Mouse (Mus musculus) left cerebral cortex, adult 2 months (tissue): ENCODE data around the gene Tnfsf15. TPM values are rescaled to one million over a fixed set of nuclear protein-coding genes. Genes with fewer than 3 reads are reported as not detected.

Experiments
- DNase-seq, 2 experiments: peaks; one replicate each; pipeline ENCODE4 v3.0.0; 2021 to 2022; ENCODE audit warnings: low spot score in 2 of 2, mixed read lengths in 1 of 2; ENCODE audit errors: extremely low spot score in 1 of 2
- H3K27ac ChIP-seq: fragments of 200-600 bp; 2 replicates; pipeline ENCODE4 v1.8.1; 2022
- H3K4me3 ChIP-seq: fragments of 200-600 bp; 2 replicates; pipeline ENCODE4 v1.8.1; 2022
- CTCF ChIP-seq: fragments of 200-600 bp; IDR thresholded peaks from 2 replicates; pipeline ENCODE4 v1.8.1; 2022; ENCODE audit warnings: antibody characterized with exemption, mild to moderate bottlenecking, moderate library complexity
- intact Hi-C: fragments of 180-260 bp; cut with DNase I; formaldehyde crosslinking; loops from one replicate; pipeline ENCODE4 v1.15.1; 2025
- total RNA-seq, 2 experiments: library from RNA; stranded (reverse); gene quantifications; 2 replicates each; pipeline ENCODE4 v1.2.3; 2021

Tnfsf15 gene
- total RNA-seq, 2 experiments from 2014 or later, result 0.23 to 0.29 TPM

GRCm38 (mm10) chr4:63757527-63758154 lies 12.7 kb upstream of the Tnfsf15 start:
- no peak overlapping the region for H3K27ac ChIP-seq
- intact Hi-C loops, result no loop called here
- no peak for TF ChIP-seq CTCF
- H3K4me3 ChIP-seq, result no peak overlapping the region
- DNase-seq, result no peak

- Histone ChIP-seq H3K4me3 (no peak overlapping the region), H3K27ac (no peak overlapping the region)
- DNase-seq, result no peak
- TF ChIP-seq CTCF, result no peak
- intact Hi-C loops, result no loop called here
These were observed 11.2 kb upstream of the Tnfsf15 start for GRCm38 (mm10) chr4:63756072-63756471.

GRCm38 (mm10) chr4:63754467-63755020 lies 9.6 kb upstream of the Tnfsf15 start:
- Histone ChIP-seq H3K27ac (no peak overlapping the region), H3K4me3 (no peak overlapping the region)
- no peak for DNase-seq
- intact Hi-C loops, result no loop called here
- no peak for TF ChIP-seq CTCF

DNA sequence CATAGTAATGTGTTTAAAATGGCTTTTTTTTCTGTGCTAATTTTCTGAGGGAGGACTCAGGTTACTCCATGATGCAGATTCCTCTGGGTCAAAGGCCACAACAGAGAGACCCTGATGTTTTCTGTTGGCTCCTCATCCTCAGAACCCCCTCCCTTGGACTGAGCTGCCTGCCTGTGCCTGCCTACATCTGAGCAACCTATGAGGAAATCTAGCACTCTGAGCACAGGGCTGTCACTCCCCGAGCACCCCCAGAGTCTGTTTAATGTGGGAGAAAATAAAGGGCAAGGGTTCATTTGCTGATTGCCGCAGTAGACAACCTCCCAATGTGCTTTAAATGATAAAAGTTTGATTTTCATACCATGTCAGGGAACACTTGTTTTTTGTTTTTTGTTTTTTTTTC lies 8.9 kb upstream of the Tnfsf15 start:
- intact Hi-C loops, result no loop called here
- no peak for TF ChIP-seq CTCF
- DNase-seq, result no peak
- H3K4me3 ChIP-seq, result no peak overlapping the region
- no peak overlapping the region for H3K27ac ChIP-seq

DNA sequence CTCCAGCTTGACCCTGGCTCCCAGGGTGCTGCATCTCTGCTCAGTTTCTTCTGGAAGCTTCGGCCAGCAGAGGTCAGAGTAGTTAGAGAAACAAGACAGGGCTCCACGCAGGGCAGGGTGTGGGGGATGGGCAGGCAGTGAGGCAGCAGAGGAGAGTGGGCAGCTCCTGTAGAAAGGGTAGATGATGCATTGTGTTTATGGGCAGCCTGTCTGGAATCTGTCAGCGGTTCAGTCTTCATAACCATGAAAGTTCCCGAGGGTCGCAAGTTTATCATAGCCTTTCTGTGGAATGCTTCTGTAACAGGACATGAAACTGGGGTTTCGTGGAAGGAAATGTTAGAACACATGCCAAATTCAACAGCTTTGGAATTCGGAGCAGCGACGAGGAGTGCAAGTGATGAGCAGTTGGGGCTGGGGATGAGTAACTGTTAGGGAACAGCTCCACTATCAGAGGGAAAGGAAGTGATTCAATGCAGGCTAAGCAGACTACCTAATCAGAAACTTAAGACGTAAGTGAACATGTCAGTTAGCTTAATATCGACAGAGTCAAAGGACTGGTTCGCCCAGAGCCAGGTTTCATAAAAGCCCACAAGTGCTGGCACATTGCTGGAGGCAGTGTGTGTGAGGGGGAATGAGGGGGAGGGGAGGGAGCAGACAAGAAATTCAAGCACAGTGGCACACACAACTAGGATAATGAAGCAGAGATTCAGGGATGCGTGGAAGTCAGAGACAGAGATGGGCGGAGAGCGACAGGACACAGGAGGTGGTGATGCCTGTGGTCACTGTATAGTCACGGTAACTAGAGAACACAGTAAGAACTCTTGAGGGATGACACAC lies 8.0 kb upstream of the Tnfsf15 start:
- Histone ChIP-seq H3K27ac (no peak overlapping the region), H3K4me3 (no peak overlapping the region)
- DNase-seq, result peak; percentile 17 to 29
- intact Hi-C loops, result no loop called here
- peak; percentile 7; the same call in 1 of the 2 replicates for TF ChIP-seq CTCF

GRCm38 (mm10) chr4:63748061-63748730 lies 3.3 kb upstream of the Tnfsf15 start:
- intact Hi-C loops, result no loop called here
- DNase-seq, result no peak
- no peak for TF ChIP-seq CTCF
- Histone ChIP-seq H3K27ac (no peak overlapping the region), H3K4me3 (no peak overlapping the region)

- TF ChIP-seq CTCF, result no peak
- DNase-seq, result no peak
- no peak overlapping the region for H3K27ac ChIP-seq
- intact Hi-C loops, result no loop called here
- H3K4me3 ChIP-seq, result no peak overlapping the region
These were observed 358 bp upstream of the Tnfsf15 start for GRCm38 (mm10) chr4:63745271-63745670.

GRCm38 (mm10) chr4:63743660-63744059 lies 1.3 kb downstream of the Tnfsf15 start:
- no peak for DNase-seq

GRCm38 (mm10) chr4:63742763-63743371 lies 2.0 kb downstream of the Tnfsf15 start:
- no peak for DNase-seq
- intact Hi-C loops, result no loop called here
- TF ChIP-seq CTCF, result no peak
- Histone ChIP-seq H3K27ac (no peak overlapping the region), H3K4me3 (no peak overlapping the region)

More at GRCm38 (mm10) chr4:63743660-63744059, 1.3 kb downstream of the Tnfsf15 start:
- intact Hi-C loops, result no loop called here
- no peak overlapping the region for H3K27ac ChIP-seq
- no peak for TF ChIP-seq CTCF
- H3K4me3 ChIP-seq, result no peak overlapping the region

GRCm38 (mm10) chr4:63742101-63742500 lies 2.8 kb downstream of the Tnfsf15 start:
- H3K27ac ChIP-seq, result no peak overlapping the region
- no peak for TF ChIP-seq CTCF
- intact Hi-C loops, result no loop called here
- H3K4me3 ChIP-seq, result no peak overlapping the region
- DNase-seq, result no peak

- Histone ChIP-seq H3K27ac (no peak overlapping the region), H3K4me3 (no peak overlapping the region)
- TF ChIP-seq CTCF, result no peak
- intact Hi-C loops, result no loop called here
- no peak for DNase-seq
These were observed 4.2 kb downstream of the Tnfsf15 start for GRCm38 (mm10) chr4:63740761-63741160.
